Mouse (Mus musculus): ENCODE measurements around the gene Pacsin2.

GRCm38 (mm10) chr15:83440726-83441125 is 23.7 kb downstream of the Pacsin2 start:
- TF ChIP-seq CTCF (IDR thresholded peaks at IDR 0.05; ENCODE audit: low read depth, low read length) (no peak), GATA1 (IDR thresholded peaks at IDR 0.05; ENCODE audit: borderline replicate concordance, low read length) (no peak), GATA2 (IDR thresholded peaks at IDR 0.05; ENCODE audit: borderline replicate concordance, low read depth, low read length) (no peak), POLR2AphosphoS5 (IDR thresholded peaks at IDR 0.05; ENCODE audit: insufficient replicate concordance, low read depth, low read length) (no peak)

Data from G1E (cell line).